27 mouse cellular contexts compared by ENCODE assay signal in genomic region chr9:89870531-89871150, GRCm38 (mm10). TPM values are rescaled to one million over a fixed set of nuclear protein-coding genes. Genes with fewer than 3 reads are reported as not detected.
DNase-seq lines count a peak whose midpoint lies in the region; ATAC-seq and TF ChIP-seq lines count a peak whose summit lies in the region.
"Had no signal": no experiment of that assay in that cellular context is flagged by ENCODE, and none has a peak within 500 bp of the region (broad histone marks: within the 10 kb centered on the region; RNA-seq: fewer than 3 reads in every experiment).

No protein-coding gene starts in this region.

- WGBS in forebrain, embryonic 13.5 days = 6% methylated on average over 8 of the region's 8 CpGs
- WGBS in forebrain, embryonic 12.5 days = 6% methylated on average over 8 of the region's 8 CpGs
- WGBS in hindbrain, postnatal 0 days = 18% methylated on average over 8 of the region's 8 CpGs
- 6% methylated on average over 8 of the region's 8 CpGs for WGBS in hindbrain, embryonic 16.5 days
- 4% methylated on average over 8 of the region's 8 CpGs for WGBS in forebrain, postnatal 0 days

- DNase-seq in hindbrain, postnatal 0 days (ENCODE audit: low spot score) = no peak
- peak; percentile 19 for DNase-seq in 3T3-L1 (ENCODE audit: low read depth, low spot score)
- DNase-seq in forebrain, postnatal 0 days = no peak
- DNase-seq in cerebellum, adult 11-12 months = no peak
- DNase-seq: adrenal gland, postnatal 14 days; cerebellum, adult 2 months; cerebellum, postnatal 14 days; gastrocnemius, postnatal 14 days; heart, adult 18-20 months; heart, postnatal 4 days; kidney, adult 11 months; kidney, postnatal 14 days; liver; lung, adult 2 months; lung, postnatal 10 days; right cerebral cortex, postnatal 14 days; thymus, postnatal 14 days had no signal

- peaks cover 86% of the 10 kb centered on the region for H3K27me3 ChIP-seq in forebrain, embryonic 13.5 days
- peaks cover 88% of the 10 kb centered on the region for H3K27me3 ChIP-seq in forebrain, embryonic 12.5 days
- H3K27me3 ChIP-seq in hindbrain, postnatal 0 days (ENCODE audit: insufficient read depth, low read length) = peaks cover 3% of the 10 kb centered on the region; the same call in 1 of the 2 replicates
- H3K27me3 ChIP-seq in hindbrain, embryonic 16.5 days (replicated peaks; ENCODE audit: control insufficient read depth, insufficient read depth, low read length) = peaks cover 14% of the 10 kb centered on the region
- peaks cover 19% of the 10 kb centered on the region for H3K27me3 ChIP-seq in forebrain, postnatal 0 days (ENCODE audit: insufficient read depth, low read length)

- ATAC-seq in forebrain, embryonic 13.5 days = peak; percentile 70
- ATAC-seq in forebrain, embryonic 12.5 days (ENCODE audit: low FRiP score) = no peak
- ATAC-seq in hindbrain, postnatal 0 days = 0 out of 2 replicates have a peak, but pooled peaks have one; percentile 50
- no peak for ATAC-seq in hindbrain, embryonic 16.5 days
- peak; percentile 74 for ATAC-seq in forebrain, postnatal 0 days
- ATAC-seq: inflammation-experienced regulatory T-cells, adult 6 months; midbrain, embryonic 13.5 days had no signal

- no peaks in the 10 kb centered on the region for H3K9me3 ChIP-seq in forebrain, embryonic 13.5 days (replicated peaks)
- no peaks in the 10 kb centered on the region for H3K9me3 ChIP-seq in forebrain, embryonic 12.5 days
- no peaks in the 10 kb centered on the region for H3K9me3 ChIP-seq in hindbrain, postnatal 0 days (ENCODE audit: low read length)
- no peaks in the 10 kb centered on the region for H3K9me3 ChIP-seq in hindbrain, embryonic 16.5 days (ENCODE audit: control insufficient read depth, low read length)
- no peaks in the 10 kb centered on the region for H3K9me3 ChIP-seq in forebrain, postnatal 0 days (ENCODE audit: low read length)
- H3K9me3 ChIP-seq: hindbrain, embryonic 13.5 days; midbrain, embryonic 13.5 days had no signal

- no peak overlapping the region for H3K4me3 ChIP-seq in forebrain, embryonic 13.5 days
- no peak overlapping the region for H3K4me3 ChIP-seq in forebrain, embryonic 12.5 days (replicated peaks)
- H3K4me3 ChIP-seq in hindbrain, postnatal 0 days (ENCODE audit: low read length) = no peak overlapping the region
- no peak overlapping the region for H3K4me3 ChIP-seq in hindbrain, embryonic 16.5 days (ENCODE audit: low read length)
- H3K4me3 ChIP-seq in forebrain, postnatal 0 days (ENCODE audit: low read depth, low read length) = no peak overlapping the region
- H3K4me3 ChIP-seq: hindbrain, embryonic 13.5 days; midbrain, embryonic 13.5 days had no signal

- 0 out of 2 replicates have a peak overlapping the region, but pooled peaks have one; percentile 16 for H3K9ac ChIP-seq in forebrain, embryonic 13.5 days
- no peak overlapping the region for H3K9ac ChIP-seq in forebrain, embryonic 12.5 days
- no peak overlapping the region for H3K9ac ChIP-seq in hindbrain, postnatal 0 days (replicated peaks; ENCODE audit: low read length)
- H3K9ac ChIP-seq in hindbrain, embryonic 16.5 days (ENCODE audit: low read depth, low read length) = no peak overlapping the region
- H3K9ac ChIP-seq in forebrain, postnatal 0 days = no peak overlapping the region
- H3K9ac ChIP-seq: hindbrain, embryonic 13.5 days; liver, embryonic 14.5 days; midbrain, embryonic 13.5 days had no signal

- no peak overlapping the region for H3K27ac ChIP-seq in forebrain, embryonic 13.5 days
- no peak overlapping the region for H3K27ac ChIP-seq in forebrain, embryonic 12.5 days
- no peak overlapping the region for H3K27ac ChIP-seq in hindbrain, postnatal 0 days
- no peak overlapping the region for H3K27ac ChIP-seq in hindbrain, embryonic 16.5 days (ENCODE audit: low read depth, low read length)
- no peak overlapping the region for H3K27ac ChIP-seq in forebrain, postnatal 0 days (ENCODE audit: low read depth, low read length)
- H3K27ac ChIP-seq: hindbrain, embryonic 13.5 days; liver, embryonic 14.5 days; macrophage; midbrain, embryonic 13.5 days had no signal

- no peaks in the 10 kb centered on the region for H3K36me3 ChIP-seq in forebrain, embryonic 13.5 days (ENCODE audit: poor library complexity, severe bottlenecking)
- no peaks in the 10 kb centered on the region for H3K36me3 ChIP-seq in forebrain, embryonic 12.5 days (replicated peaks)
- H3K36me3 ChIP-seq in hindbrain, postnatal 0 days (ENCODE audit: insufficient read depth, low read length) = no peaks in the 10 kb centered on the region
- H3K36me3 ChIP-seq in hindbrain, embryonic 16.5 days (ENCODE audit: control insufficient read depth, insufficient read depth, low read length) = no peaks in the 10 kb centered on the region
- no peaks in the 10 kb centered on the region for H3K36me3 ChIP-seq in forebrain, postnatal 0 days (ENCODE audit: insufficient read depth)
- H3K36me3 ChIP-seq: hindbrain, embryonic 13.5 days; midbrain, embryonic 13.5 days had no signal

- H3K4me1 ChIP-seq in forebrain, embryonic 13.5 days = peaks cover 9% of the 10 kb centered on the region; the same call in 1 of the 2 replicates
- peaks cover 7% of the 10 kb centered on the region; the same call in 1 of the 2 replicates for H3K4me1 ChIP-seq in forebrain, embryonic 12.5 days
- peaks cover 4% of the 10 kb centered on the region; the same call in 1 of the 2 replicates for H3K4me1 ChIP-seq in hindbrain, postnatal 0 days (ENCODE audit: insufficient read depth, low read length)
- H3K4me1 ChIP-seq in hindbrain, embryonic 16.5 days (ENCODE audit: control insufficient read depth, insufficient read depth, low read depth, low read length) = 0 out of 2 replicates have a peak, but pooled peaks cover 4% of the 10 kb centered on the region
- peaks cover 6% of the 10 kb centered on the region; the same call in 1 of the 2 replicates for H3K4me1 ChIP-seq in forebrain, postnatal 0 days (ENCODE audit: insufficient read depth)

- no peak overlapping the region for H3K4me2 ChIP-seq in forebrain, embryonic 13.5 days
- H3K4me2 ChIP-seq in forebrain, embryonic 12.5 days = no peak overlapping the region
- H3K4me2 ChIP-seq in hindbrain, postnatal 0 days (ENCODE audit: low read depth, low read length) = no peak overlapping the region
- H3K4me2 ChIP-seq in hindbrain, embryonic 16.5 days (ENCODE audit: low read length) = no peak overlapping the region
- no peak overlapping the region for H3K4me2 ChIP-seq in forebrain, postnatal 0 days (ENCODE audit: low read depth)
- H3K4me2 ChIP-seq: heart, embryonic 11.5 days; hindbrain, embryonic 13.5 days; midbrain, embryonic 13.5 days had no signal

- no peak for TF ChIP-seq CTCF in hindbrain, postnatal 0 days (IDR thresholded peaks at IDR 0.05; ENCODE audit: low read depth)
- TF ChIP-seq CTCF in forebrain, postnatal 0 days (IDR thresholded peaks at IDR 0.05; ENCODE audit: low read depth) = no peak

RNA-seq across cellular contexts. Expression of gene Rasgrf1, which starts 39.1 kb away (rescaled TPM):
- 1.7 and 2.1 TPM in 2 replicates for polyA plus RNA-seq in forebrain, embryonic 13.5 days (2015; fragmentation: Nextera tagmentation; extraction: Ambion mirVana)
- polyA plus RNA-seq in forebrain, embryonic 12.5 days (2016; fragmentation: Nextera tagmentation; extraction: Ambion mirVana) = 0.18 and 0.24 TPM in 2 replicates
- total RNA-seq in hindbrain, postnatal 0 days (2014; rRNA removed) = 44.4 and 53.4 TPM in 2 replicates
- polyA plus RNA-seq in hindbrain, postnatal 0 days (2015; fragmentation: Nextera tagmentation; extraction: Ambion mirVana) = 28.3 and 29.6 TPM in 2 replicates
- polyA plus RNA-seq in hindbrain, embryonic 16.5 days (2015; fragmentation: Nextera tagmentation; extraction: Ambion mirVana) = 13.2 and 19.1 TPM in 2 replicates
- 25.5 and 33.2 TPM in 2 replicates for total RNA-seq in forebrain, postnatal 0 days (2014; rRNA removed)
- polyA plus RNA-seq in forebrain, postnatal 0 days (2015; fragmentation: Nextera tagmentation; extraction: Ambion mirVana) = 15.3 and 19.3 TPM in 2 replicates
- total RNA-seq: heart, postnatal 4 days; megakaryocyte-erythroid progenitor cell, adult 5-6 weeks had no signal
- polyA plus RNA-seq: macrophage had no signal

Comparison
In these comparisons a context has a peak if more than half of its experiments do, and no peak if none do; other contexts are left out.
1. ATAC-seq: peak in forebrain, embryonic 13.5 days (single experiment), hindbrain, postnatal 0 days (single experiment) and forebrain, postnatal 0 days (single experiment); none in forebrain, embryonic 12.5 days (single experiment) and hindbrain, embryonic 16.5 days (single experiment).